Mouse (Mus musculus): ENCODE data around the gene Tfdp1.

GRCm38 (mm10) chr8:13353155-13353833 is 14.7 kb downstream of the Tfdp1 start:
- TF ChIP-seq CTCF (IDR thresholded peaks at IDR 0.05; ENCODE audit: extremely low read depth, insufficient read depth, low read length): no peak
- TF ChIP-seq POLR2A (IDR thresholded peaks at IDR 0.05; ENCODE audit: extremely low read depth, insufficient read depth, low read length): no peak

Measured in cortical plate, adult 2 months (tissue).